Mouse (Mus musculus): Measurements from ENCODE around the gene Tmco4. TPM values are rescaled to one million over a fixed set of nuclear protein-coding genes. Genes with fewer than 3 reads are reported as not detected.

Tmco4 gene
- total and polyA plus RNA-seq, 2 experiments from 2014 or later: 1.3 to 1.9 TPM

DNA sequence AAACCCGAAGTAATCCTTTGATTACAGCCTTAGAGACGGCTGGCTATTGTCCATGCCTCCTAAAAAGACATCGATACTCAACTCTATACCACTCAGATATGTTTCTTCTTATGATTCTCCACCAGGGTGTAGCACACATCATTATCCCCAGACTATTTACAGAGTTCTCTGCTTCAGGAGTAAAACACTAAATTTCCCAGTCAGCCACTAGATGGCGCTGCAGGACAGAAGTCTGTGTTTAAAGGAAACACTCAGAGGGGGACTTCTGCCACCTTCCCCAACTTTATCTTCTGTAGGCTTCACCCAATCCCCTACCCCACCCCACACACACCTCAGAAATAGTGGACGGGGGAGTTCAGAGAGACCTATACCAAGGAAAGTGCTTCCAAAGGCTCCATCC is 113.3 kb downstream of the Tmco4 start:
- peaks cover 18% of the 10 kb centered on the region for H3K27me3 ChIP-seq (ENCODE audit: insufficient read depth, low read length)
- H3K27ac ChIP-seq (ENCODE audit: low read depth, low read length): no peak overlapping the region
- no peaks in the 10 kb centered on the region for H3K9me3 ChIP-seq (ENCODE audit: low read length)
- H3K36me3 ChIP-seq (ENCODE audit: insufficient read depth, low read length): no peaks in the 10 kb centered on the region
- no peak overlapping the region for H3K4me3 ChIP-seq (ENCODE audit: low read depth, low read length)
- TF ChIP-seq CTCF (IDR thresholded peaks at IDR 0.05): peak; percentile 92
- DNase-seq (ENCODE audit: low spot score) (peak; percentile 96), ATAC-seq (ENCODE audit: low FRiP score) (peak; percentile 38; the same call in 1 of the 2 replicates)
- no peak overlapping the region for H3K4me2 ChIP-seq (ENCODE audit: low read depth, low read length, poor library complexity, severe bottlenecking)
- 14% methylated on average over 5 of the region's 5 CpGs for WGBS
- H3K9ac ChIP-seq (replicated peaks; ENCODE audit: low read length, poor library complexity, severe bottlenecking): no peak overlapping the region
- peaks cover 17% of the 10 kb centered on the region for H3K4me1 ChIP-seq (ENCODE audit: insufficient read depth, low read length)

DNA sequence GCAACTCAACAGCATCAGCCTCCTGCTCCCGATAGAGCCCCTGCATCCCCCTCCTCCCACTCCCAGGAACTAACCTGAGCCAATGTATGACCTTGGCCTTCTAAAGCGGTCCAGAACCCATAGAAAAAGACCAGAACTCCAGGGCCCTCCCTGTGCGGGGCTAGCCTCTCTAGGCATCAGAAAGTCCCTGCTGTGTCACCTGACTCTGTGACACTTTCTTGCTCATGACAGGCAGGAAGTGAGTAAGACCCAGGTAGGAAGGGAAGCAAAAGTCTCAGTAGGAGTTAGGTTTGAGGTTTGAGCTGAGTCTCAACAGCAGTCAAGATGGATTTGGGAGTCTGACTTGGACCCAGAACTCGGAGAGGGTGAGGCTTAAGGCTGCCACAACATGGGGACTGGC is 114.3 kb downstream of the Tmco4 start:
- Histone ChIP-seq H3K4me1 (ENCODE audit: insufficient read depth, low read length) (peaks cover 16% of the 10 kb centered on the region), H3K27ac (ENCODE audit: low read depth, low read length) (no peak overlapping the region), H3K9me3 (ENCODE audit: low read length) (no peaks in the 10 kb centered on the region), H3K36me3 (ENCODE audit: insufficient read depth, low read length) (no peaks in the 10 kb centered on the region), H3K4me3 (ENCODE audit: low read depth, low read length) (no peak overlapping the region), H3K27me3 (ENCODE audit: insufficient read depth, low read length) (peaks cover 27% of the 10 kb centered on the region), H3K4me2 (ENCODE audit: low read depth, low read length, poor library complexity, severe bottlenecking) (no peak overlapping the region), H3K9ac (replicated peaks; ENCODE audit: low read length, poor library complexity, severe bottlenecking) (no peak overlapping the region)
- no peak for TF ChIP-seq CTCF (IDR thresholded peaks at IDR 0.05)
- no peak for DNase-seq (ENCODE audit: low spot score)
- 70% methylated on average over 4 of the region's 4 CpGs for WGBS
- ATAC-seq (ENCODE audit: low FRiP score): no peak

DNA sequence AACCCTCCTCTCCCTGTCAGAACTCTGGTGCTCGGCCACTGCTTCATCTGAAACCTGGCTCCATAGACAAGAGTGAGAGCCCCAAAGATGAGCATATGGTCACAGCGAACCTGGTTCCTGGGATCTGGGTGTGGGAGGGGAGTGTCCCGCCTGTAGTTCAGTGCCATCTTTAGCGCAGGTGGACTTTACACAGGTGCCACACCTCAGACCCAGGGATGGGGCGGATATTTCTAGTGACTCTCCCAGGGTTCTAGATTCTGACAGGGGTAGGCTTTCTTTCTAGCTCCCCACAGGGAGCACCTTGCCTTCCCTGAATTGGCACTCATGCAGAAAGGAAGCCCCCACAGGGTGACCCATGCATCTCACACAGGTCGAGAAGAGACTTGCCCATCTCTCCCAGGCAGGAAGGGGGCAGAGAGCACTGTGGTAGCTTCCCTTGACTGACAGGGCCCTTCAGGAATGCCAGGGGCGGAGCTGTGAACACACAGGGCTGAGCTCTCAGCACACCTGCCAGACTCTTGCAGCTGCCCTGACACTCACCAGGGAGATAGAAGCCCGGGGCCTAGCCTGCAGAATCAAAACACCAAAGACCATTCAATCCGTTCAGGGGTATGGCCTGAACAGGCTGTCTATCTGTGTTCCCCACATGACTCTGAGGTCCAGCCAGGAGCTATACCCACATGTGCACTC is 116.4 kb downstream of the Tmco4 start:
- peaks cover 42% of the 10 kb centered on the region for H3K27me3 ChIP-seq (ENCODE audit: insufficient read depth, low read length)
- ATAC-seq (ENCODE audit: low FRiP score) (no peak), DNase-seq (ENCODE audit: low spot score) (no peak)
- H3K4me1 ChIP-seq (ENCODE audit: insufficient read depth, low read length): no peaks in the 10 kb centered on the region
- TF ChIP-seq CTCF (IDR thresholded peaks at IDR 0.05): no peak
- no peak overlapping the region for H3K9ac ChIP-seq (replicated peaks; ENCODE audit: low read length, poor library complexity, severe bottlenecking)
- 71% methylated on average over 9 of the region's 9 CpGs for WGBS
- H3K36me3 ChIP-seq (ENCODE audit: insufficient read depth, low read length): no peaks in the 10 kb centered on the region
- H3K27ac ChIP-seq (ENCODE audit: low read depth, low read length): no peak overlapping the region
- no peak overlapping the region for H3K4me3 ChIP-seq (ENCODE audit: low read depth, low read length)
- H3K4me2 ChIP-seq (ENCODE audit: low read depth, low read length, poor library complexity, severe bottlenecking): no peak overlapping the region
- no peaks in the 10 kb centered on the region for H3K9me3 ChIP-seq (ENCODE audit: low read length)

DNA sequence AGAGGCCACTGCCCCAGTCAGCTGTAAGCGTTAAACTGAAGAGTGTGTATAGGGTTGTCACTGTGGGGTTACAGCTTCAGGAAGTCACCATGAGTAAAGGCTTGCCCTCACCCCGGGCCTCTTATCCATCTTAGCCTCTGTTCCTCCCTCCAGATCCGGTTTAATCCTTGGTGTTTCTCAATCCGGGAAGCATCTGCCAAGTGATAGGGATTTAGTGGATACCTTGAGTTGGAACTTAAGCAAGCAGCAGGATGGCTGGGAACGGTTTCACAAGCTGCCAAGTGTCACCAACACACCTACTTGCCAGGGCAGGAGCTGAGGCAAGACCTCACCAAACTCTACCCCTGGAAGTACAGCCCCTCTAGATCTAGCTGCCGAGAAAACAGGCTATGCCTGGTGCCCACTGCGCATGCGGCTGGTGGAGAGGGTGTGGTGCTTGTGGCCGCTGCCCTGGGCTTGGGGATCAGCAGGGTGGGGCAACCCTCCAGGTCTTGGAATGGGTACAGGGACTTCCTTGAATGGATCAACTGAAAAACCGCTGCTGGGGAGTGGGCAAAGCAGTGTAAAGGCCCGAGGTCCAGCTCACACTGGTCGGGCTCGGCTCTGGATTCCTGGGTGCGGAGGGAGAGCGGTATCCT is 117.7 kb downstream of the Tmco4 start:
- no peaks in the 10 kb centered on the region for H3K36me3 ChIP-seq (ENCODE audit: insufficient read depth, low read length)
- H3K9ac ChIP-seq (replicated peaks; ENCODE audit: low read length, poor library complexity, severe bottlenecking): no peak overlapping the region
- ATAC-seq (ENCODE audit: low FRiP score) (no peak), DNase-seq (ENCODE audit: low spot score) (no peak)
- H3K27ac ChIP-seq (ENCODE audit: low read depth, low read length): no peak overlapping the region
- 70% methylated on average over 15 of the region's 15 CpGs for WGBS
- no peak for TF ChIP-seq CTCF (IDR thresholded peaks at IDR 0.05)
- no peaks in the 10 kb centered on the region for H3K4me1 ChIP-seq (ENCODE audit: insufficient read depth, low read length)
- no peak overlapping the region for H3K4me3 ChIP-seq (ENCODE audit: low read depth, low read length)
- H3K4me2 ChIP-seq (ENCODE audit: low read depth, low read length, poor library complexity, severe bottlenecking): no peak overlapping the region
- no peaks in the 10 kb centered on the region for H3K9me3 ChIP-seq (ENCODE audit: low read length)
- H3K27me3 ChIP-seq (ENCODE audit: insufficient read depth, low read length): peaks cover 35% of the 10 kb centered on the region

DNA sequence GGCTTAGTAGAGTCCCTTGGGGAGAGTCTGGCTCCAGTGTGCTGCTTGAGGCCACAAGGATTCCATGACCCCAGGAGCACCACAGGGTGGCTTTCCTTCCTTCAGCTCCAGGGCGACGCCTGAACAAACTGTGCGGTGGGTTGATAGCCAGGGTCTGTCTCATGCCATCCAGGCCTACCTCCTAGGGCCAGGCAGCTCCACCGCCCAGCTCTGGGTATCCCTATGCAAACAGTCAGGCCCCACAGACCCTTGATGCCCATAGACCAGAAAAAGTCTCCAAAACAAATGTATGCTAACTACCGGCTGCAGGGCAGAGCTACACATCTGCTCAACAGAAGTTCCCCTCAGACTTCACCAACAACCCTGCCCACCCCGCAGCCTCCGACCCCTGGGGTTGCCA is 118.4 kb downstream of the Tmco4 start:
- ATAC-seq (ENCODE audit: low FRiP score) (no peak), DNase-seq (ENCODE audit: low spot score) (no peak)
- H3K4me1 ChIP-seq (ENCODE audit: insufficient read depth, low read length): no peaks in the 10 kb centered on the region
- peaks cover 35% of the 10 kb centered on the region for H3K27me3 ChIP-seq (ENCODE audit: insufficient read depth, low read length)
- no peak overlapping the region for H3K9ac ChIP-seq (replicated peaks; ENCODE audit: low read length, poor library complexity, severe bottlenecking)
- TF ChIP-seq CTCF (IDR thresholded peaks at IDR 0.05): no peak
- WGBS: 42% methylated on average over 7 of the region's 7 CpGs
- no peak overlapping the region for H3K4me2 ChIP-seq (ENCODE audit: low read depth, low read length, poor library complexity, severe bottlenecking)
- no peak overlapping the region for H3K4me3 ChIP-seq (ENCODE audit: low read depth, low read length)
- H3K9me3 ChIP-seq (ENCODE audit: low read length): no peaks in the 10 kb centered on the region
- no peak overlapping the region for H3K27ac ChIP-seq (ENCODE audit: low read depth, low read length)
- no peaks in the 10 kb centered on the region for H3K36me3 ChIP-seq (ENCODE audit: insufficient read depth, low read length)

Measured in midbrain, postnatal 0 days (tissue).